Mouse (Mus musculus) midbrain, embryonic 16.5 days (tissue): ENCODE measurements around the gene Preb. TPM values are rescaled to one million over a fixed set of nuclear protein-coding genes. Genes with fewer than 3 reads are reported as not detected.
A peak's percentile ranks its signal among the peaks of the same experiment; 100 is the strongest.

Experiments used
- ATAC-seq: fragments of 200-750 bp; cut with Nextera tagmentation; 2 replicates; pipeline ENCODE4 v1.8.0; 2017; ENCODE audit warnings: moderate TSS enrichment
- H3K27ac ChIP-seq: fragments of 300-500 bp; sonication (generic); 2 replicates; pipeline ENCODE4 v1.5.1; 2014; ENCODE audit warnings: mild to moderate bottlenecking, low read length, mixed read lengths
- H3K27me3 ChIP-seq: fragments of 300-500 bp; sonication (generic); 2 replicates; pipeline ENCODE4 v1.6.1; 2014; ENCODE audit warnings: low read depth, low read length, mixed read lengths; ENCODE audit not compliant: control insufficient read depth, insufficient read depth
- H3K36me3 ChIP-seq: fragments of 300-500 bp; sonication (generic); 2 replicates; pipeline ENCODE4 v1.6.1; 2014; ENCODE audit warnings: mild to moderate bottlenecking, low read length, moderate library complexity, mixed read lengths; ENCODE audit not compliant: control insufficient read depth, insufficient read depth
- H3K4me1 ChIP-seq: fragments of 300-500 bp; sonication (generic); 2 replicates; pipeline ENCODE4 v1.6.1; 2014; ENCODE audit warnings: mild to moderate bottlenecking, low read length, mixed read lengths; ENCODE audit not compliant: control insufficient read depth, insufficient read depth
- H3K4me2 ChIP-seq: fragments of 300-500 bp; sonication (generic); 2 replicates; pipeline ENCODE4 v1.6.1; 2014; ENCODE audit warnings: mild to moderate bottlenecking, low read length, mixed read lengths
- H3K4me3 ChIP-seq: fragments of 300-500 bp; sonication (generic); 2 replicates; pipeline ENCODE4 v1.5.1; 2014; ENCODE audit warnings: low read depth, mild to moderate bottlenecking, low read length, moderate library complexity, mixed read lengths
- H3K9ac ChIP-seq: fragments of 300-500 bp; sonication (generic); 2 replicates; pipeline ENCODE4 v1.6.1; 2014; ENCODE audit warnings: low read depth, low read length, mixed read lengths
- H3K9me3 ChIP-seq: fragments of 300-500 bp; sonication (generic); replicated peaks from 2 replicates; pipeline ENCODE4 v1.6.1; 2014; ENCODE audit warnings: mild to moderate bottlenecking, low read length, mixed read lengths; ENCODE audit not compliant: control insufficient read depth, poor library complexity, severe bottlenecking
- WGBS: fragments of 180-500 bp; shearing (Covaris S2); extraction: QIAGEN DNeasy Blood & Tissue Kit; methylation state at CpG from one replicate; pipeline ENCODE4 v1.1.7; 2014; 5-methylcytosine and 5-hydroxymethylcytosine counted together
- polyA plus RNA-seq: library from polyadenylated mRNA; unstranded; fragments of >200 nt; fragmentation: Nextera tagmentation; extraction: Ambion mirVana; gene quantifications from 2 replicates; pipeline ENCODE4 v1.2.1, GENCODE M21; 2015

The Preb gene
- polyA plus RNA-seq, 1 experiment from 2014 or later = 102 TPM

- 0 out of 2 replicates have a peak overlapping the region, but pooled peaks have one; percentile 40 for H3K9ac ChIP-seq
- H3K27me3 ChIP-seq = no peaks in the 10 kb centered on the region
- no peak overlapping the region for H3K4me2 ChIP-seq
- peak; percentile 40 for ATAC-seq
- no peak overlapping the region for H3K4me3 ChIP-seq
- H3K36me3 ChIP-seq = no peaks in the 10 kb centered on the region
- no peaks in the 10 kb centered on the region for H3K9me3 ChIP-seq
- no peak overlapping the region for H3K27ac ChIP-seq
- H3K4me1 ChIP-seq = peaks cover 4% of the 10 kb centered on the region
- WGBS = 65% methylated on average over 9 of the region's 9 CpGs
Observed at GRCm38 (mm10) chr5:30915456-30915855, 44.7 kb downstream of the Preb start.

GRCm38 (mm10) chr5:30914849-30915248 lies 45.3 kb downstream of the Preb start:
- WGBS = 85% methylated on average over 6 of the region's 6 CpGs
- no peak overlapping the region for H3K27ac ChIP-seq
- no peaks in the 10 kb centered on the region for H3K9me3 ChIP-seq
- H3K4me2 ChIP-seq = no peak overlapping the region
- no peaks in the 10 kb centered on the region for H3K36me3 ChIP-seq
- no peak for ATAC-seq
- no peaks in the 10 kb centered on the region for H3K27me3 ChIP-seq
- no peak overlapping the region for H3K4me3 ChIP-seq
- H3K4me1 ChIP-seq = peaks cover 4% of the 10 kb centered on the region
- no peak overlapping the region for H3K9ac ChIP-seq

DNA sequence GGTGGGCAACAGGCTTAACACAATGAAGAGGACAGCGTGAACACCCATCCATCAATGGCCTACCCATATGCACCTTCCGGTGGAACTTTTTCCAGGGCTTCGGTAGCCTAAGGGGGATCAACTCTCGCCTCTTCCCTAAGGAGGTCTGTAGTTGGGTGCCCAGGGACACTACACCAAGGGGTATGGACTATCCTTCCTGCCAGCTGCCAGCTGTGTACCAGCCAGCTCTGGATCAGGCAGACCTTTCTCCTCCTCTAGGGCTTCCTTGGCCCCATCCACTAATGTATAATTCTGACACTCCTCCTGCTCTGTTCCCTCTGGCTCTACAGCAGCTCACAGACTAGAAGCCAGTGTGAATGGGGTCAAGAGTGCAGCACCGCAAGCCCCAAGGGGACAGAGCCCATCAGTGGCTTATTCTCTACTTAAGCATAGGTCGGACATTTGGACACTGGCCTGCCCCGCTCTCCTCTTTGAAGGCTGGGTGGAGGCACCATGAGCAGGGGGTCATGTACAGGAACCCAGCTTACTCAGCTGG lies 46.0 kb downstream of the Preb start:
- Histone ChIP-seq H3K4me2 (peak overlapping the region; percentile 18; the same call in 1 of the 2 replicates), H3K36me3 (no peaks in the 10 kb centered on the region), H3K9me3 (no peaks in the 10 kb centered on the region), H3K4me1 (peaks cover 4% of the 10 kb centered on the region), H3K4me3 (peak overlapping the region; percentile 4; the same call in 1 of the 2 replicates), H3K9ac (peak overlapping the region; percentile 31; the same call in 1 of the 2 replicates), H3K27ac (peak overlapping the region; percentile 54), H3K27me3 (no peaks in the 10 kb centered on the region)
- ATAC-seq = no peak
- 87% methylated on average over 7 of the region's 7 CpGs for WGBS

DNA sequence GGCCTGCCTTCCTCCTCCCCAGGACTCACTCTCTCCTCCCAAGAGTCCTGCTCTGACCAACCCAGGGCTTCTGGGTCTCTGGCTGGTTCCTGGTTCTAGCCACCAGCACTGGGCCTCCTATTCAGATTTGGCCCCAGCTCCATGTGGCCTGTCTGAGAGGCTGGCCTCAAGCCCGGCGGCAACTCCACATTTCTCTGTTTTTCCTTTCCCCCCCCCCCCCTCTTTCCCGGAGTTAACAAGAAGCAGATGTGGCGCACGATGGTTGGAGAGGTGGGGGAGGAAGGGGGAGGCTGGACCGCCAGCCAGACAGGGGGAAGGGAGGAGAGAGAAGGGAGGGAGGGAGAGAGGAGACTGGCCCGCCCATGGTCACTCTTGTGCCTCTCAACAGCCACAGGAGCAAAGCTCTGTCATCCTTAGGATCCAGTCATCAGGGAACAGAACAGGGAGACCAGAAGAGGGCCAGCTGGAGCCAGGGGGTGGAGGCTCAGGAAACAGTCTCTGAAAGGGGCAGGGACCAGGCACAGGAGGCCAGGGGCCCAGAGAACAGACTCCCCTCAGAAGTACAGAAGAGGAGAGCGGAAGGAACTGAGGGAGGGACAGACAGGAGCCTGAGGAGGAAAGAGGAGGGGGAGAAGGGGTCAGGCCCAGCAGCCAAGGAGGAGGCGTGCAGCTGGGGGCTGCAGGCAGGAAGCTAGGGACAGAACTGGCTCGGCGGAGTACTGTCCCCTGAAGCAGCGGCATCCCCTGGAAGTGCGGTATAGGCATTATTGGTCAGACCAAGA lies 46.9 kb downstream of the Preb start, which contains the start of gene Emilin1:
Emilin1 (plus strand) TSS at position 343 of the 782 bp plus-strand sequence.
- ATAC-seq = no peak
- no peaks in the 10 kb centered on the region for H3K9me3 ChIP-seq

DNA sequence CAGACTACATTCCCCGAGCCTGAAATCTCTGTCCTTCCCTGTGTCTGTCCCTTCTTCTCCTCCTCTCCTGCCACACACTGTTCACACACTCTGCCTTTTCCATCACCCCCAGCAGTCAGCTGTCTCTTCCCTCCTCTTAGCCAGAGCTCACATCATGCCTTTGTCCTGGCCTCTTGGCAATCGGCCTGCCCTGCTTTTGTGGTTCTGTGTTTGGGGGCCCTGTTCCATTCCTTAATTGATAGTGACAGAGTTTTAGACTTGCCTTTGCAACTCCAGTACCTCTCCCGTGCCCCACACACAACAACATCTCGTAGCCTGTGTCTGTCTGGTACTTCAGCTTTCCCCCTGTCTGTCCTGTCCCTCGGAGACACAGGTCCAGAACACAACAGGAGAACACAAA lies 48.0 kb downstream of the Preb start:
- H3K4me3 ChIP-seq = no peak overlapping the region
- H3K27me3 ChIP-seq = no peaks in the 10 kb centered on the region
- WGBS = 53% methylated on average over 5 of the region's 5 CpGs
- H3K4me1 ChIP-seq = peaks cover 10% of the 10 kb centered on the region
- no peak overlapping the region for H3K27ac ChIP-seq
- no peaks in the 10 kb centered on the region for H3K36me3 ChIP-seq
- ATAC-seq = no peak
- no peak overlapping the region for H3K4me2 ChIP-seq
- H3K9ac ChIP-seq = no peak overlapping the region
- no peaks in the 10 kb centered on the region for H3K9me3 ChIP-seq

More for the DNA sequence above, 46.9 kb downstream of the Preb start, which contains the start of gene Emilin1:
- peak within 1 kb of the TSS; percentile 54 for H3K27ac ChIP-seq
- peak within 1 kb of the TSS; percentile 18; the same call in 1 of the 2 replicates for H3K4me2 ChIP-seq
- peak within 1 kb of the TSS; percentile 31 for H3K9ac ChIP-seq
- H3K4me3 ChIP-seq = peak within 1 kb of the TSS; percentile 4; the same call in 1 of the 2 replicates
- H3K36me3 ChIP-seq = no peaks in the 10 kb centered on the region
- peaks cover 7% of the 10 kb centered on the region for H3K4me1 ChIP-seq
- WGBS = 38% methylated on average over 11 of the region's 13 CpGs
- no peaks in the 10 kb centered on the region for H3K27me3 ChIP-seq

GRCm38 (mm10) chr5:30910481-30910880 lies 49.7 kb downstream of the Preb start:
- no peak for ATAC-seq
- Histone ChIP-seq H3K27ac (no peak overlapping the region), H3K4me1 (peaks cover 19% of the 10 kb centered on the region)

GRCm38 (mm10) chr5:30909863-30910262 lies 50.3 kb downstream of the Preb start:
- no peaks in the 10 kb centered on the region for H3K9me3 ChIP-seq
- peaks cover 20% of the 10 kb centered on the region for H3K4me1 ChIP-seq
- H3K27ac ChIP-seq = no peak overlapping the region
- H3K4me2 ChIP-seq = no peak overlapping the region
- 0 out of 2 replicates have a peak, but pooled peaks cover 5% of the 10 kb centered on the region for H3K36me3 ChIP-seq
- no peak overlapping the region for H3K4me3 ChIP-seq
- ATAC-seq = no peak
- H3K9ac ChIP-seq = no peak overlapping the region
- H3K27me3 ChIP-seq = no peaks in the 10 kb centered on the region
- WGBS = 88% methylated on average over 7 of the region's 7 CpGs

More at GRCm38 (mm10) chr5:30910481-30910880, 49.7 kb downstream of the Preb start:
- Histone ChIP-seq H3K9ac (no peak overlapping the region), H3K36me3 (0 out of 2 replicates have a peak, but pooled peaks cover 1% of the 10 kb centered on the region), H3K4me2 (no peak overlapping the region), H3K4me3 (no peak overlapping the region), H3K27me3 (no peaks in the 10 kb centered on the region), H3K9me3 (no peaks in the 10 kb centered on the region)

DNA sequence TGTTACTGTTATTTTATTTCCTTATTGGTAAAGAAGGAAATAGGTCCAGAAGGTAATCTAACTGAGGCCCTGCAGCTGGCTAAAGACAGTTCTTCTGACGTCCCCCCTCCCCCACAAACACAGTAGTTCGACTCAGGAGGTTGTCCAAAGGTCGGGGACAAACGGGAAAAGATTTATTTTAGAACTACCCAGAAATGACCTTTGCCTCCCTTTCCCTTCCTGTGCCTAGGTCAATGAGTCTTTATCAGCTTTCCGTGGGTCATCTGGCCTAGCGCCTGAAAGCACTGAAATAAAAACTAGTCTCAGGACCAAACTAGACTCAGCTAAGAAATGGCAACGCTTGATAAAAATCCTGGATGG lies 50.9 kb downstream of the Preb start:
- H3K4me3 ChIP-seq = no peak overlapping the region
- no peak overlapping the region for H3K27ac ChIP-seq
- peaks cover 5% of the 10 kb centered on the region; the same call in 1 of the 2 replicates for H3K36me3 ChIP-seq
- H3K4me2 ChIP-seq = no peak overlapping the region
- peaks cover 20% of the 10 kb centered on the region for H3K4me1 ChIP-seq
- ATAC-seq = no peak
- H3K9me3 ChIP-seq = no peaks in the 10 kb centered on the region
- no peaks in the 10 kb centered on the region for H3K27me3 ChIP-seq
- H3K9ac ChIP-seq = no peak overlapping the region
- WGBS = 64% methylated on average over 7 of the region's 7 CpGs
